Mouse (Mus musculus): ENCODE measurements around the gene Bhlhe40.

The Bhlhe40 gene

GRCm38 (mm10) chr6:108662314-108663240 is 2.1 kb downstream of the Bhlhe40 start:
- no peak for DNase-seq (ENCODE audit: low spot score in 2 of 2)

DNA sequence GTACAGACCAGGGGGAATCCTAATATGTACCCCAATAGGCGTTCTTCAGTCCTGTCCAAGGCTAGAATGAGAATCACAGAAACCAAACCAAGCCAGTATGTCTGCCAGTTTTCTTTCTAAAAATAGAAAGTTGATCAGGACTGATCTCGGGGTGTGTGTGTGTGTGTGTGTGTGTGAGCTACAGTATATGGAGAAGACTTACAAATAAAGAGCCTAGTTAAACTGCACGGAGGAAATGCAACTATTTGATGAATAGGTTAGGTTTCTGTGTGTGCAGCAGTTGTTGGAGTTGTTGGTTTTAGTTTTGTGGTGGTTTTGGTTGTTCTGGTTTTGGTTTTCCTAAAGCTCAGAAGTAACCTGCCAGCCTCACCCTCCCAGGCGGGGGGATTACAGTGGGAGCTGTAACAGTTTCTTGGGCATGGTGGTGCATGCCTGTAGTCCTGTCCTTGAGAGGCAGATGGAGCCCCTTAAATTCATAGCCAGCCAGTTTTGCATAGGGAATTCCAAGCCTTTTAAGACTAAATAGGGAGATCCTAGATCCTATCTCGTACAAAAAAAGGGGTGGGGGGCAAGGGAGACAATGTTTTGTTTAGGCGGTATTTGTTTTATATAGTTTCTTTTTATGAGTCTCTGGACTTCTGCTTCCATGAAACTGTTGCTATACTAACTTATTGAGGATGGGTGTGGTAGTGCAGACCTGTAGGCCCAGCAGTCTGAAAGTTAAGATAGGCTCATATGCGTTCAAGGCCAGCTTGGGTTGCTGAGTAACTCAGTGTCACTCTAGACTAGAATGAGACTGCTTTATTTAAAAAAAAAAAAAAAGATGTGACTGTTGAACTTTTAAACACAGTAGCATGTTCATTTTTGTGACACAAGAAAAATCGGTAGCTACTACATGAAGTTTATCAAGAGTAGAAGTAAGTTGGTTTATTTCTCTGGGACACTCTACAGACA is 3.1 kb downstream of the Bhlhe40 start:
- DNase-seq (ENCODE audit: low spot score in 2 of 2), result no peak

- DNase-seq (ENCODE audit: low spot score in 2 of 2), result no peak
Observed at GRCm38 (mm10) chr6:108664533-108665150, 4.2 kb downstream of the Bhlhe40 start.

GRCm38 (mm10) chr6:108665587-108665986 is 5.2 kb downstream of the Bhlhe40 start:
- no peak for DNase-seq (ENCODE audit: low spot score in 2 of 2)

DNA sequence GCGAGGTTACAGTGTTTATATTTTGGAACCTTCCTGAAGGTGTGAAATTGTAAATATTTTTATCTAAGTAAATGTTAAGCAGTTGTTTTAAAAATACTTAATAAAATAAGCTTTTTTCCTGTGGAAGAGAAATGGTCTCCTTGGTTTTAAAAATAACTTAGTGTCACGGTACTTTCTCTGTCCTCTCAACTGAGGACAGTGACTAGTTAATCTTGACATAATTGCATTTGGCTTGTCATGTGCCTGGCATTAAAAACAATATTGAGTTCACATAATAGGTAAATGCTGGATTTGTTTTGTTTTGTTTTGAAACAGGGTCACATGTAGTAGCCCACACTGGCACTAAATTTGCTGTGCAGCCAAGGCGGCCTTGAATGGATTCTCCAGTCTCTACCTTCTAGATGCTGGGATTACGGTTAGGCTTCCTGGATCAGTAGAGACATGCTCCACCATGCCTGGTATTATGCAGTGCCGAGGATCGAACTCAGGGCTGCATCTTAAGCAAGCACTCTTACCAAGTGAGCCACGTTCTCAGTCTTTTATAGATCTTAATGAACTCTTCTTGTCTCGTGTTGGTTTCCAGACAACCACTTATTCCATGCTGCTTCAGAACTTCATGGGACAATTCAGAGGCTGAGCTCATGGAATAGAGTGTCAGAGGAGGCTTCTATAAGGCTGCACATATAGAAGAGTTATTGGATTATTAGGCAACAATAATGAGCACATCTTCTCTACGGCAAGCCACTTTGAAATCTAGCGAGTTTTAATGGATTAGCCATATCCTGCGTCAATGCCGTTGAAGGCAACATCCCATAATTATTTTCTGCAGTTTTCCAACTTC is 6.4 kb downstream of the Bhlhe40 start:
- no peak for DNase-seq (ENCODE audit: low spot score in 2 of 2)

DNA sequence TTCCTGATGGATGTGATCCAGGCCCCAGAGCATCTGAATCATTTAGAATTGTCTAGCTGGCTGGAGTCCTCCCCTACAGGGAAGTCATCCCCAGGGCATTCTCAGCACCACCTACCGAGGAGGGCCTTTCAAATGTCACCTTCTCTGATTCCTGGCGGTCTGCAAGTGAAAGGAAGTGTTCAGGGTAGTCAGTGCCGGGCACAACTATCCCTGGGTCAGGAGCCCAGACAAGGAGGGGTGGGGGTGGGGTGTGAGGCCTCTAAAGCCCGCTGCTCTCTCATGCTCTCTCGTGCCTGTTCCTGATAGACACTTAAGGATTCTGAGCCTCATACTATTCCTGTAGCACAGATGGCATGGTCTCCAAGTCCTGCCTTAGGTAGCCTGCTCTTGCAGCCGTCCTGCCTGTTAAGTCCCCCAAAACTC is 7.2 kb downstream of the Bhlhe40 start:
- no peak for DNase-seq (ENCODE audit: low spot score in 2 of 2)

DNA sequence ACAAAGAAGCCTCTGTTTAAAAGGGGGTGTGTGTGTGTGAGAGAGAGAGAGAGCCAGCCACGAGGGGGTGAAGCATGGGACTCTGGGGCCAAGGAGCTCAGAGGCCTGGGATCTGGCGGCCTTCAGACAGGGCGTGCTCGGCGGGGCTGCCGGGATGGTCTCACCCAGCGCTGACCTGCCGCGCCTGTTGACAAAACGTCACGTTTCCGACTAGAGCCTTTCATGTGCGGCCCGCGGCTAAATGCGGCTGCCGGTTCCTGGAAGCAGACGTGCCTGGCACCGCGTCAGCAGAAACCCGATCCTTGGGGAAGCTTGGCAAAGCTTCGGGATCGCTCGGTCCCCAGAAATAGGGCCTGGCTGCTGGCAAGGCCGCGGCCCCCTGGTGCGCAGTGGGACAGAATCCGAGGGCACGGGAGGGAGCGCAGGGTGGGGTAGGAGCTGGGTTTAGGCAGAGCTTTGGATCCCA is 7.9 kb downstream of the Bhlhe40 start:
- DNase-seq (ENCODE audit: low spot score in 2 of 2), result peak; percentile 57 to 67

GRCm38 (mm10) chr6:108670276-108670675 is 9.8 kb downstream of the Bhlhe40 start:
- DNase-seq (ENCODE audit: low spot score in 2 of 2), result no peak

DNA sequence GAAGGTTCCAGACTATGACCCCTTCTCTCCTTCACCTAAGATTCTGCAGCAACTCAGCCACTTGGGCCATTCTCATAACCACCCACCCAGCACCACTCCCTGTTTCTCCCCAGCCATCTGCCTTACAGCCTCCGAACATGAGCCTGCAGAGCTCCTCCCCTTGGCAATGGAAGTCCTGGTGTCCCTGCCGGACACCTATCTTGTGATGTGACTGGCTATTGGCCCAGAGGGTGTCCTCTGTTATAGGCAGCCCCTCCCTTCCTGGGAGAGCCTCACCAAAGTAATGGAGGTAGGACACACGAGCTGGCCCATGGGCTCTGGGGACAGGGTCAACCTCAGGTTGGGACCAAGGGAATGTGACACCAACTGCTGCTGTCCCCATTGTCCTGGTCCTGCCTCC is 10.4 kb downstream of the Bhlhe40 start:
- no peak for DNase-seq (ENCODE audit: low spot score in 2 of 2)

DNA sequence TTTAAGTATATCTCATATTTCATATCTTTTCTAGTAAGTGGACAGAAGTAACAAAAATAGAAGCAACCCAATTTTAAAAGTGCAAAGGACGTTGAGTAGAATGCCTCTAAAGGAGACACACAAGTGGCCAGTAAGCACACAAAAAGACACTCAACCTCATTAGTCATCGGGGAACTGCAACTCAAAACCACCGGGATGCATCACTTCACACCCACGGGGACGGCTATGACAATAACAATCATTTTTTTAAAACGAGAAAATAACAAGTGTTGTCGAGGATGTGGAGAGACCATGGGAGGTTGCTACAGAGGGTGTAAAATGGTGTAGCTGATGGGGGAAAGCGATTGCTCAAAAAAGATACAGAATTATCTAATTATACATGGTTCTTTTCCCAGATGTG is 11.7 kb downstream of the Bhlhe40 start:
- no peak for DNase-seq (ENCODE audit: low spot score in 2 of 2)

- no peak for DNase-seq (ENCODE audit: low spot score in 2 of 2)
Observed at GRCm38 (mm10) chr6:108674221-108674620, 13.8 kb downstream of the Bhlhe40 start.

DNA sequence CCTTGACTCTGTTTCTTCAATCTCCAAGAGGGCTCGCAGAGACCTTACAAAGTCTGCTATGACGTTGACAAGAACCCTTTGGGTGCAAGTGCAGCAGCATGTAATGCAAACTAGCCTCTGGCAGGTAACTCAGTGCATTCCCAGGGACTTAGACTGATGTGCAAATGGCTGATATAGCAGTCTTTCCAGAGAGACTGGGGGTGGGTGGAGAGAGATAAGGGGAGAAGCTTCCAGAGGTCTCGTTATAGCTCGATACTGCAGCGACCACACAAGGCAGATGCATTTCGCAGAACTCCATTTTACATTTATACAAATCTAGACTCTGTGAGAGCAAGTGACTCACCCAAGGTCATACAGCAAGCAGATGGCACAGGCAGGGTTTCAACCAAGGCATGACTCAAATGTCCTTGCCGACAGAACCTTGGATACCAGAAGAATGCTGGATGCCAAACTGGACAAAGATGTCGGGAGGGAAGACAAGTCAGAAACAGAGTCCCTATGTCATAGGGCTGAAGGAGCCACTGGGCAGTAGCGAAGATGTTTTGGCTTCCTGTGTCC is 16.4 kb downstream of the Bhlhe40 start:
- no peak for DNase-seq (ENCODE audit: low spot score in 2 of 2)

DNA sequence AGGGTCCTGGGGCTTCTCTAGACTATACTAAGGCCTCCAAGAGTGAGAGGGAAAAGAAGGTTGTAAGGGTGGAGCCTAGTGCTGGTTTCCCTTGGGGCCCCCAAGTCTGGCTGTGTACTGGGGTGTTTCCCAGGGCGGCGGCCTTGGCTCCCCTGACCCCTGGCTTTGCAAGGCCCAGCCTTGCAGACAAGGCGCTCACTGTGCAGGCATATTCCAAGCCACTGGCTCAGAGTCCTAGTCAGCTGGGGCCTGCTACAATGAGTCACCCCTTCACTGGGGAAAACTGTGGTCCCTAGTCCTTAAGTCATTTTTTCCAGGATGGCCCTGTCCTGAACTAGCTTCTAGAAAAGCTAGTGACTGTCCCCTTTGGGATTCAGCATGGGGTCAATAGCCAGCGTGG is 17.3 kb downstream of the Bhlhe40 start:
- DNase-seq (ENCODE audit: low spot score in 2 of 2), result no peak

- no peak for DNase-seq (ENCODE audit: low spot score in 2 of 2)
Observed at GRCm38 (mm10) chr6:108678227-108678626, 17.8 kb downstream of the Bhlhe40 start.

DNA sequence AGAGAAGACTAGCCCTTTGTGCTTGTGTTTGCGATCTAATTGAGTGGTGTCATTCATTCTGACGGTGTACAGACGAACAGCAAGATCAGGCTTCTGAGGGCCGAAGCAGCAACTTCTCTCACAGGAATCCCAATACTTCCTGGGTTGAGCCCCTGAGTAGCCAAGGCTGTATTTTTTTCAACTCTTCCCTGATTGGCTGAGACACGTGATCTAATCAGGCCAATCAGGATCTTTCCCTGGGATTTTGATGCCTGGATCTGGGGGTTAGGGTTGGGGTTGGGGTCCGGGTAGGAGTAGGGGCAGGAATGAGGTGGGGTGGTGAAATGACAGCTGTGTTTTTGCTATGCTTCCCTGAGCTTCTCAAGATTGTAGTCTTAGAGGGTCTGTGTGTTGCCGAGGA is 20.1 kb downstream of the Bhlhe40 start:
- DNase-seq (ENCODE audit: low spot score in 2 of 2), result no peak

GRCm38 (mm10) chr6:108681084-108681483 is 20.7 kb downstream of the Bhlhe40 start:
- DNase-seq (ENCODE audit: low spot score in 2 of 2), result no peak

GRCm38 (mm10) chr6:108683140-108683539 is 22.7 kb downstream of the Bhlhe40 start:
- no peak for DNase-seq (ENCODE audit: low spot score in 2 of 2)

- no peak for DNase-seq (ENCODE audit: low spot score in 2 of 2)
Observed at GRCm38 (mm10) chr6:108684430-108684829, 24.0 kb downstream of the Bhlhe40 start.

DNA sequence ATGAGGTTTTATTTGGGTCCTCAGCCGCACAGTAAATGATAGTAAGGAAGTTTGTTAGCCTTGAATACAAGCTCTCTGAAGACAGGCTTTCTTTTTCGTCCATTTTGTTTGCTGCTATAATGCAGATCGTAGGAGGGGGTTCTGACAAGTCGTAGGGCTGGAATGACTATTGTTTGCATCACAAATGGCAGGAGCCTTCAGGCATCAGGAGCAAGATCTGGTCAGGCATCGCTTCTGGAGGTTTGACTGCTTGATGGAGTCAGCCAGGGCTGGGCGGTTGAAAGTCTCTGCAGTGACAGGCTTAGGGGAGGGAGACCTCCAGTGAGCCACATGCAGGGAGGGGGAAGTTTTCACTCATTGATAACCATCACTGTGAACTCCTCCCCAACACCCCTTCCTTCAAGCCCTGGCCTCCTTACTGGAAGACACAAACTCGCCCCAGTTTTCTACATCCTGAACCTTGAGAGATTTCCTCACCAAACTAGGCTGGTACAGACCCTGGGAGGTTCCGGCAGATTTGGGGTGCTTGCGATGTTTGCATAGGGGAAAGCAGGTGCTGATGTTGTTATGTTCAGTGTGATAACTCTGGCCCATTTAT is 25.4 kb downstream of the Bhlhe40 start:
- no peak for DNase-seq (ENCODE audit: low spot score in 2 of 2)

GRCm38 (mm10) chr6:108686930-108687329 is 26.5 kb downstream of the Bhlhe40 start:
- DNase-seq (ENCODE audit: low spot score in 2 of 2), result no peak
